Mouse (Mus musculus) layer of hippocampus, adult 11-12 months (tissue): ENCODE measurements around the gene Wasl.

Experiments
- DNase-seq: peaks from one replicate; pipeline ENCODE4 v3.0.0; 2022; ENCODE audit warnings: low spot score

Gene Wasl

DNA sequence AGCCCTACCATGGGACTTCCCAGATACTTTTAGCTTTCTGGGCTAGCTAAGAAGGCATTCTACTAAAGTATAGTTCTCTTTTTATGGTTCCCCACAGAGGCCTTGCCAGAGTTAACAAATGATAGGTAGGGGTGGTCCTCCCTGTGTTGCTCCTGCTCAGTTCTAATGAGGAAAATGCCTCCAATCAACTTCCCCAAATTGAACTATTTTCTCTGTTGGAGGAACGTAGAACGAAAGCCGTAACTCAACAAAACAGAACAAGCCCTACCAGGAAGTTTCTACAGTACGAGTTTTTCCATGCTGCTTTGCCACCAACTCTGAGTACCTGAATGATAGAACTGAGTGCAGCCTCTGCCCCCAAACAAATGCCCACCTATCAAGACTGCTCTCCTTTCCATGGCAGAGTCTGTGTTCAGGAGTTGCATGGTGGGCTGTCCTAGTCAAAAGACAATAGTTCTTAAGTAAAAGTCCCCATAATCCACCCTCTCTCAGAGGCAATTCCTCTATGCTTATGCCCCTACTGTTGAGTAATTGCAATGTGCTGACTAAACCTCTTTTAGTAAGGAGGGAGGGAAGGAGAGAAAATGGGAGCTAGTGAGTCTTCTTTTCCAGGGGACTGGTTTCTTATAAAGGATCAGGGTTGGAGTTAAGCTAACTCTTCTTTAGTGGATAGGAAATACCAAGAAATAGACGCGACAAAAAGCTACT, 19.3 kb downstream of the Wasl start:
- no peak for DNase-seq

DNA sequence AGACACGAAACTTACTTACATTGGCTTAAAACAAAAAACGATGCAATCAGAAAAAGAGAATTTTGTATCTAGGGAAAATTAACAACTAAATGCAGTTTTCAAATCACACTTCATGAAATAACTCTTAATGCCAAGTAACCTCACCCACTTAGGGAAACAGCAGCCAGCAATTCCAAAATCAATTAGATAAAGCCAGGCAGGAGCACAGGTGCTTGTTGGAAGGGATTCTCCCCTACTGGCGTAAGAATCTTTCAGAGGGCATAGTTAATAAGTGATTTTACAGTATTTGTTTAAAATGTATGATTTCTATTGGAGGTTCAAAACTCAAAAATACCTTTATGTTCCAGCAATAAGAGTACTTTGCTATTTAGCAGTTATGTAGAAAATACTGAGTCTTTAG, 21.8 kb downstream of the Wasl start:
- no peak for DNase-seq

DNA sequence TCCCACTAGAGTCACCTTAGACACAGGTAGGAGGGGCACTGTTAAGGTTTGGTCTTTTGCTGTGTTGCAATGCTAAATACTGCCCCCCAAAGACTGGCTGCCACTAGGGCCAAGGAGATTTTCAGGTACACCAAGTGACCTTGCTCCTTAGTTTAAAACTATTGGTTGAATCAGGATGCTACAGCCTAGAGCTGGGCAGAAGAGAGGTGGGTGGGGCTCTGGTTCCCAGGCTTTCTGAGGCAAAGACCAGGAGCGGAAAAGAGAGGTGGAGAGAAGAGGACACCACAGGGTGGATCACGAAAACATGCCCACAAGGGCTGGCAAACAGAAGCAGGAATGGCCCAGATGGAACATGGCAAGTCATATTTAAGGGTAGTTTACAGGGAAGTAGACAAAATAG, 22.6 kb downstream of the Wasl start:
- DNase-seq = no peak

DNA sequence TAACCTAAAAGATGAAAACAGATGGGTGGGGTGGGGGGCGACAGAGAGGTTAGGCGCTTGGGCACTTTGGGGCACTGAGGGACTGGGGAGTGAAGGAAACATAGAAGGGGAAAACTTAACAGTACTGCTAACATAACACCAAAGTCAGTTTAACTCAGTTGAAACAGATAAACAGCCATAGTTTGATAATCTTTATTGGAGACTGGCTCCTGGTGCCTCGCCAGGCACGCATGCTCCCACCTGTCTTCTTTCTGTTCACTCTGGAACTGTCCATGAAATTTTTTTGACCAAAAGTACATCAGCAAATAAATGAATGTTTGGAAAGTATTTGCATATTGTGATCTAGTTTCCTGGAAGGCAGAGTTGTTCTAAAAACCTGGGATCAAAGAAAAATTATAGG, 23.5 kb downstream of the Wasl start:
- no peak for DNase-seq

DNA sequence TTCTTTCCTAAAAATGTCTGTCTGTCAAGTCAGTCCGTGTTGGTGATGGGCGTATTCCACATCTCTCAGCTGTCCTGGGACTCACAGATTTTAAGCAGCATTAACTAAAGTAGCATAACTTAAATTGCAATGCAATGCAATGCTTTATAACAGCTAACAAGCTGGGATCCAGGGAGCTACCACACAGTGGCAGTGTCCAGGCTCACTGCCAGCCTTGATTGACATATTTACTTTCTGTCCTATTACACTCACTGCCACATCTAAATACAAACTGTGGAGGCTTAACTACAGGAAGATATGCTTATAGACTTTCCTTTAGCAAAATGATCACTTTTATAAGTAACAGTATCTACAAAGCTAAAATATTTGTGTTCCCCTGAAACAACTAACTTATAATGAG, 29.0 kb downstream of the Wasl start:
- DNase-seq = no peak

DNA sequence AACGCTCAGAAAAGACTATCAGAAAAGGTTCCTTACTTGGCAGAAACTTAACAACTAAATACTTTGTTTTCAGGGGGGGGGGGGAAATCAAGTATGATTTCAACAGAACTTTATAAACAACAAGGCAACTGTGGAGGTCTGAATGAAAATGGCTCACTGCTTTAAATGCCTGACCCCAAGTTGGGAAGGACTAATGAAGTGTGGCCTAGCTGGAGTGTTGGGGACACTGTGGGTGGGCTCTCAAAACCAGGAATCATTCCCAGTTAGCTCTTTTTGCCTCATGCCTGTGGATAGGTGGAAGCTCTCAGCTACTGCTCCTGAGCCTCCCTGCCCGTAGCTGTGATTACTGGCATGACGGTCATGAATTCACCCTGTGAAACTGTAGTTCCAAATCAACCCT, 30.7 kb downstream of the Wasl start:
- no peak for DNase-seq

DNA sequence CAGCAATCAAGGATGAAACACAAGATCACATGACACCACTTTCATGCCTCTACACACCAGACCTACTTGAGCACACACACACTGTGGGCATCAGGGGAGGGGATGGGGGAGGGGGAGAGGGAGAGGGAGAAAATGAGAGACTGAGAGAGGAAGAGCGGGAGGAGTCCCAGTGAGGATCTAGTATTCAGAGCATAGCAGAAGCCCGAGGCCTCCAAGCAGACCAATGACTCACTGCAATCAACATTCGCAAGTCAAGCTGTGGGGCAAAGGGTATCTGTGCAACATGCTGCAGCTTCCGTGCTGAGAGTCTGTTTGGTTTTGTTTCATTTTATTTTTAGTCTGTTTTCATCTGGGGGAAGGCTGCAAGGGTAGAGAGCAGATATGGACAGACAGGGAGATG, 32.7 kb downstream of the Wasl start:
- no peak for DNase-seq

DNA sequence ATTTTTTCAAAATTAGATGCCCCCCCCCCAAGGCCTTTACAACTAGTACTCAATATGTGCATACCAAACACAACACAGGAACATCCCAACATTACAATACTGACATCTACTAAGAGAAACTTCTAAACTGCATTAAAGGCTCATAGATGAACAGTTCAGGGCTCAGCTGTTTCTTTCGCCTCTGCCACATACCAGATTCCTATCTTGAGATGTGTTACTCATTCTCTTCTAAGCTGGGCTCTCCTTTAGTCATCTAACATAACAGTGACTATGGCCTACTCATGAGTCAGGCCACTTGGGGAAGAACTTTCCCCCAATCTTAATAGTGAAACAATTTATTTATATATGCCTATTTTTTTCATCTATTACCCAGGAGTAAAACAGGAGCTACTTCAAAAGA, 36.3 kb downstream of the Wasl start:
- DNase-seq = no peak

DNA sequence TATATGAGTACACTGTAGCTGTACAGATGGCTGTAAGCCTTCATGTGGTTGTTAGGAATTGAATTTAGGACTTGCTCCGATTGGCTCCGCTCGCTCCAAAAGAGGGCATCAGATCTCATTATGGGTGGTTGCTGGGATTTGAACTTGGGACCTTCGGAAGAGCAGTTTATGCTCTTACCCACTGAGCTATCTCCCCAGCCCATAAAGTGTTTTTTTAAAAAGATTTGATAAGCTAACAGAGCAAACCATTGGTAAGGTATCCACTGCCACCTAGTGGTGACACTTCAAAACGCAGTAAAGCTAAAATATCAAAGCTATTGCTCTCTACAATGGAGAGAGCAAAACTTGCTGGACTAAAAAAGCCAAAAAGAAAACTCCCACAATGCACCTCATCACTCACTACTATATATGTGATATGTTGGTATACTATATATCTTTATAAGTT, 37.2 kb downstream of the Wasl start:
- DNase-seq = peak; percentile 71

DNA sequence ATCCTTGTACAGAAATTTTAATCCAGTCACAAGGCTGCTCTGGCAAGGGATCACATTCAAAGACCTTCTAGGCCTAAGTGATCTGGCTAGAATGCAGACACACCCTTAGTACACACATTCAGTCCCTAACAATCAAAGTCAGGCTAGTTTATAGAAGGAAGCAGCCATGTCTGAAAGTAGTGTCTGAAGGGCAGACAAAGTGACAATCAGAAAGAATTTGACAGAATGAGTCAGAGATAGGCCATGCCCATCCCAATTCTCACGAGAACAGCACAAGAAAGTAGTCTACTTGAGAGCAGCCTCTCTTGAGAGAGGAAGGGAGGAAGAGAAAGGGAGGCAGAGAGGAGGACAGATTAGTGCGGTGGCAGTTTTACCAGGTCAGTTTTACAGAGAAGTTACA, 42.7 kb downstream of the Wasl start:
- DNase-seq = no peak

DNA sequence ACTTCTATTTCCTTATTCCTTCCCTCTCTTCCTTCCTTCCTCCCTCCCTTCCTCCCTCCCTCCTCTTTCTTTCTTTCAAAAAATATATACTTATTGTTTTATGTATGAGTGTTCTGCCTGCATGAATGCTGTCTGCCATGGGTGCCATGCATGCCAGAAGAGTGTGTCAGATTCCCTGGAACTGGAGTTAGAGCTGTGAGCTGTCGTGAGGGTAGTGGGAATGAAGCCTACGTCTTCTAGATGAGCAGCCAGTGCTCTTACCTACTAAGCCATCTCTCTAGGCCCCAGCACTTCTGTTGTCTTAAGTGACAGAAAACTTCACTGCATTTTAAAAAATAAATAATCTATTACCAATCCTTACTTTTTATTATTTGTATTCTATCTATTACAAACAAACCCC, 43.9 kb downstream of the Wasl start:
- DNase-seq = no peak

DNA sequence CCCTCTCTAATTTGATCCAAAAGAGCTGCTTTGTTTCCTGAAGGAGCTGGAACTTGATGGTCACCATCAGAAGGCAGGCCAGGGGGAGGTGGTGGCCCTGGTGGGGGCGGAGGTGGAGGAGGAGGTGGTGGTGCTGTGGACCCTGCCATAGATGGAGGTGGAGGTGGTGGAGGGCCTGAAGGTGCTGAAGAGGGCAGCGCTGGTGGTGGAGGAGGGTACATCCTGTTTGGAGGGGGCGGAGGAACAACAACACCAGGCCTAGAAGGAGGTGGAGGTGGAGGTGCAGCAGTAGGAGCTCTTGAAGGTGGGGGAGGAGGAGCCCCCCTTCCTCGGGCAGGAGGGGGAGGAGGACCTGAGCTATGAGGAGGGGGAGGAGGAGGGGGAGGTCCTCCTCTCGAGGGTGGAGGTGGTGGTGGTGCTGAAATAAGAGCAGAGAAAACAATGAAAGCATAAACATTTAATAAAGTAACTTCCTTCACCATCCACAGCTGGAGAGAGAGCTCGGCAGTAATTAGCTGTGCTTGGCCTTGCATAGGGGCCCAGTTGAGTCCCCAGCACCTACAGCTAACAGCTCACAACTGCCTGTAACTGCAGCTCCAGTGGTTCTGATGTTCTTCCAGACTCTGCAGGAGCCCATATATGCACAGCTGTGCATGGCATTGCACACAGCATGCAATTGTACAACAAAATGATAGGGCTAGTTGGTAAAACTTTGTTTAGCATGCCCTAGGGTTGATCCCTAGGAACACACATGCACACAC, 45.3 kb downstream of the Wasl start:
- no peak for DNase-seq

DNA sequence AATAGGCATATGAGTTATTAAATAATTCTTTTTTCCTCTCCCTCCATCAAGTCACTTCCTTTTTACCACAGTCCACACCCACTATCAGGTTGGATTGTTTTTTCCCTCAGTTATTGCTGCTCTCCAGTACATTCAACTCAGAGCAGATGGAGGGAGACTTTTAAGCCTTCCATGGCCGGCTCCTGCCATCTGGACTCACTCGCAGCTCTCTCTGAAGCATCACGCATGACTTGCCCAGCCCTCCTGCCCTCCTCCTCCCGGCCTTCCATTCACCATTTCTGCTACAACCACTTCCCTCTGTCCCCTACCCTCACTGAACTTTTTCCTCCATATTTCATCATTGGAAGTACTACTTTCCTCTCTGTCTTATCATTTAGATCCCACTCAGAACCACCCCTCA, 48.1 kb downstream of the Wasl start:
- DNase-seq = no peak

DNA sequence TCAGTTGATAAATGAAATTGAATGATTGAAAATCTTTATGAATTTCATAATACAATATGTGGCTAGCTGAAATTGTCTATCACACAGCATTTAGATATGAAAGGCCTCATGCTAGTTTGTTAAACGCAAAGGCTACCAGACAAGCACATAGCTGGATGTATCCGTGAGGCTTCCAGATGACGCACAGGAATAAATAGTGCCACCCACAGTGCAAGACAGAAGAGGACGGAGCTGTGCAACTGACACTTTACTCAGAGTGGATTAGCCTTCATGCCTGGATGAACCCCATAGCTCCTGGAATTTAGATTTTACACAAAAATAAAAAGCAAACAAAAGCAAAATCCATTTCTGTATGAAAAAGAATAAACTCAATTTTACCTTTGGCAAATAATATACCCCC, 50.9 kb downstream of the Wasl start:
- no peak for DNase-seq

DNA sequence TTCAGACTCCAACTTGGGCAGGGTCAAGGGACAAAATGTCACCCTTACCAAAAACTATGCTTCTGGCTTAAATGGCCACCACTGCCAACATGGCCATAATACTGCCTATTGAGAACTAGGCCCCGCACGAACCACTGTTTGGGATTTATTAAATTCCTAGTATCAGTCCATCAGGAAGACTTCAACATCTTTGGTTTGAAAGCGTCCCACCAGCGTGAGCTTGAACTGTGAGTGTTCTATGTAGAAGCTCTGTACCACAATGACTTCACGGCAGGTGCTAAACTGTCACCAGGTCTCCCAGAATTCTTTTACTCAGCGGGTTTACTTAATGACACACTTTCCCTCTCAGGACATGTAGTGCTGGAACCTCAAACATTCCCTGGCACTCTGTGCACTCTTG, 51.5 kb downstream of the Wasl start:
- DNase-seq = no peak

DNA sequence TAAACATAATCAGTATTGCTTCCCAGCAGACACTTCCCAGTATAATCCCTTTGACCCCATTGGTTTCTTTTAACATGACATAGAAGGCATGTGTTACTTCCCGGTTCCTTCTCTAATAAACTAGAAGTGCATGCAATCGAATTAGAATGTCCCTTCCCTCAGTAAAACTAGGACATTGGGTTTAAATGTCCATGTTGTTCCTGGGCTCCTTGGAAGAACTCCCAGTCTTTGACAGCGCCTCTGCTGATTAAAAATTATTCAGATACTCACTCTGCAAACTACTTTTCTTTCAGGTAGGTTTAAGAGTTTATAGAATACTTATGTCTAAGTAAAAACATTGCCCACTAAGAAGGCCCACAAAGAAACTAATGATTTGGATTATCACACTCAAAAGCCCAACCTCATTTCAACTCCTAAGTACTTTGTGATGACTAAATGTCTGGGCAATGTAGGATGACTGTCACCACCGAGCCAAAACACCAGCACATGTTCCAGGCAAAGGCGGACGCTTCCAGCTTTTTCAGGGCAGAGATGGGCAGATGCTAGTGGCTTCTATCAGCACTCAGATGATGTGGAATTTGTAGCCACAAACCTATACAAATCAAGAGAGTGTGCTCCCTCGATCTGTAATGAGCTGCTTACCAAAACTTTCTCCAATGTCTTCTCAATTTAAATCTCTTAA, 52.6 kb downstream of the Wasl start:
- no peak for DNase-seq

DNA sequence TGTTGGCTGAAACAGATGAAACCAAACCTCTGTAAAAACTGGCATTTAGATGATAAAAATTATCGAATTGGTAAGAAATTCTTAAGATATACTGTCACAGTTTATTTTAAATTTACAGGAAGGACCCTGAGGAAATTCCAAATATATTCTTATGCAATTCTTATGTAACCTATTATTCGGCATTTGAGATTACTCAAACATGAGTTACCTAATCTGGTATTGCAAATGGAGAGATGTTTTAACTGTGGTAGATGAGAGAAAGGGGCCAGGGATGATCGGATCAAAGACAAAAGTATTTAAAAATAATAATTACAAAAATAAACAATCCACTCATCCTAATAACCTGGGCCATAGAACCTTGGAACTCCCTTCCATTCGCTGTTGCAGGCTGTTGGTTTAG, 54.5 kb downstream of the Wasl start:
- DNase-seq = no peak

DNA sequence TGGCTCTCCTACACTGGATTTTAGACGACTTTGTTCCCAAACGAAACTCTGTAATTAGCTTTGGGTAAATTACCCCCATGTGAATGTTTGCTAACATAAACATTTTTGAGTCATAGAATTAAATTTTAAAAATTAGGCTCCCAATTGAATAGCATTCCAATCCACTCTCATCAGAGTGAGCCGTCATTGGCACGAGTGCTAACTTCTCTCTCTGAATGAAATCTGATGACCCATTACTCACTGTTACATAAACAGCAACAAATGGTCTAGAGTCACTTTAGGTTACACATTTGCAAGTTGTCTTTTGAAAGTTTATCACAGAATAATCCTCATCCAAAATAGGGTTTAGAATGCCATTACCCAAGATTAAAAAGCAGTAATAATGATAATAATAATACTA, 55.3 kb downstream of the Wasl start:
- DNase-seq = no peak

DNA sequence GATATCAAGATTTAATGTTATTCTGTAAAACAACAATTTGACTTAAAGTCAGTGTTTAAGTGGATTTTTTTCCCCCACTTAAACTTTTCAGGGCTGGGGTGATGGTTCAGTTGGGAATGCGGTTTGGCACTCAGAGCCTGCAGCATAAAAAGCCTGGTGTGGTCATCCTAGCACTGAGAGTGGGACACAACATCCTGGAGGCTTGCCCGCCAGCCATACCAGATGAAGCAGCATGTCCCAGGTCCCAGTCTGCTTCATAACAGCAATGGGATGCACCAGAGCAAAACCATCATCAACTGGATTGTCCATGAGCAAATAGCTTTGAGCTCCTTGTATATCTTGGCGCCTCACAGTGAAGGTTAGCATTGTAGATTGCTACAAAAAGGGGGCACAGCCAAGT, 56.1 kb downstream of the Wasl start:
- no peak for DNase-seq

DNA sequence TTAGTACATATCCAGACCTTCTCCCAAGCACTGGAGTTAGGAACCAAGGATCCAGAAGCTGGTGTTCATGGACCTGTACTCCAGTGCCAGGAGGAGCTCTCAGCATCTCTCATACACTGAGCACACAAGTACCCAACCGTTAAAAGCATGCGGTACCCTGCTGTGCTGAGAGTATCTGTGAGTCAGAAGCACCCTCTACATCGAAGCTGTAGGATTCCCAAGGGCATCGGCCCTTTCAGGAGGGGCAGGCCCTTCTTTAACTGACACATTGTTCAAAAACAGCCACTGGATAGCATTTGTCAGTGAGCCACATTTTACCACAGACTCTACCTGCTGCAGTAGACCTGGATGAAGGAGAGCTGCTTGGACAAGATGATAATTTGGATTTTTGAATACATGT, 56.7 kb downstream of the Wasl start:
- no peak for DNase-seq

DNA sequence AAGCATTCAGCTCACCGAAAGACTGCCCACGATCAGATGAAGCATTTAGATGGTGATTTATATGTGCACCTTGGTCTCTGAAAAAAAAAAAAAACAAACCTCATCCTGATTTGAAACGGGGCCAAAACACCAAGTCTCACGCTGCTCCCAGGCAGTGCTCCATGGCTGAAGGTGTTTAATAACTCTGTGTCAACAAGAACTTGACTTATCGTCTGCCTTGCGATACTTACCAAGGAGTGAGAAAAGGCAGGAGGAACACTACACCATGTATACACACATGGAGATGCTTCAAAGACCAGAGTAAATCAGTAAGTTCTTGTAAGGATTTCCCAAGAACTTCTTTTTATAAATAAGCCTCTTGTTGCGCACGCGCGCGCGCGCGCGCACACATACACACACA, 57.3 kb downstream of the Wasl start:
- DNase-seq = no peak

DNA sequence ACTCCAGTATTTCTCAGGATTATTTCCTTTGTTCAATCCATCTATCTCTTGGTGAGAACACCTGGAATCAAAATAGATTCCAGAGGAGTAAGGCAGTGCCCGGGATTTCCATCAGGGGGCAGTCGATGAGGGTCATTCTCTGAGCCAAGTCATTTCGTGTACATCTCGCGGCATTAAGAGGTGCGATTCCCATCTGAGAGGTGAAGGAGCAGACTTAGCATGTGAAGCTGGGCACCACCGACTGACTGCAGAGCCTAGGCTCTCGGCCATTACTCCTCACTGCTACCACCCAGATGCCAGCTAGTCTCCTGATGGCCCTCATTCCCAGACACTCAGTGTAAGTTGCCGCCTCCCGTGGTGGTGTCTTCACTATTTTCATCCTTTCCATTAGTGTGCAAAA, 58.3 kb downstream of the Wasl start:
- DNase-seq = no peak

DNA sequence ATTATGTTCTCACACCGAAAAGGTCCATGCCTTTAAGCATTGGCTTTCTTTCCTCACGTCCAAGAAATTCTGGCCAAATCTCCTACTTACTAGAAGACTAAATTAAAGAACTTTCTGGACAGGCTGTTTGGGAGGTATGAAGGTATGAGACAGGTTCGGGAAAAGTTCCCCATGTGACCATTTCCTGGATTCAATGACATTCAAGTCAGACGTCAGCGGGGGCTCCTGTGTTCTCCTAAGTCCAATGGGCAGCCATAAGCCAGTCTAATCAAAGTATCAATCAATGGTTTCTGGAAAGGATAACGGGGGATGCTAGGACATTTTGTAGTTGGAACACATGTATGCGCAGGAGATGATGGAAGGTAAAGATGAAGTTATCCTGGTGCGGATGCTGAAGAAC, 59.2 kb downstream of the Wasl start:
- no peak for DNase-seq
